Mouse (Mus musculus): Measurements from ENCODE around the gene Melk. TPM values are rescaled to one million over a fixed set of nuclear protein-coding genes. Genes with fewer than 3 reads are reported as not detected.

The Melk gene
- polyA plus RNA-seq, 1 experiment from 2014 or later = 52.6 TPM

- Histone ChIP-seq H3K4me2 (replicated peaks; ENCODE audit: low read depth, low read length) (no peak overlapping the region), H3K27me3 (ENCODE audit: control insufficient read depth, insufficient read depth, low read length) (no peaks in the 10 kb centered on the region), H3K9me3 (ENCODE audit: control insufficient read depth, low read length) (no peaks in the 10 kb centered on the region), H3K36me3 (ENCODE audit: control insufficient read depth, insufficient read depth, low read length) (no peaks in the 10 kb centered on the region), H3K27ac (ENCODE audit: low read depth, low read length) (no peak overlapping the region), H3K4me1 (ENCODE audit: control insufficient read depth, insufficient read depth, low read length) (no peaks in the 10 kb centered on the region), H3K4me3 (ENCODE audit: low read length) (no peak overlapping the region), H3K9ac (ENCODE audit: low read depth, low read length) (no peak overlapping the region)
- WGBS = 83% methylated on average over 34 of the region's 37 CpGs
- no peak for ATAC-seq (ENCODE audit: low FRiP score, low TSS enrichment)
Observed at GRCm38 (mm10) chr4:44392231-44393216, 91.8 kb downstream of the Melk start.

GRCm38 (mm10) chr4:44402607-44403006, 101.9 kb downstream of the Melk start:
- Histone ChIP-seq H3K4me3 (ENCODE audit: low read length) (no peak overlapping the region), H3K4me1 (ENCODE audit: control insufficient read depth, insufficient read depth, low read length) (no peaks in the 10 kb centered on the region), H3K9ac (ENCODE audit: low read depth, low read length) (no peak overlapping the region), H3K27ac (ENCODE audit: low read depth, low read length) (no peak overlapping the region), H3K4me2 (replicated peaks; ENCODE audit: low read depth, low read length) (no peak overlapping the region), H3K27me3 (ENCODE audit: control insufficient read depth, insufficient read depth, low read length) (no peaks in the 10 kb centered on the region), H3K9me3 (ENCODE audit: control insufficient read depth, low read length) (no peaks in the 10 kb centered on the region), H3K36me3 (ENCODE audit: control insufficient read depth, insufficient read depth, low read length) (no peaks in the 10 kb centered on the region)
- ATAC-seq (ENCODE audit: low FRiP score, low TSS enrichment) = no peak
- WGBS = 5% methylated on average over 5 of the region's 5 CpGs

- no peak for ATAC-seq (ENCODE audit: low FRiP score, low TSS enrichment)
- no peaks in the 10 kb centered on the region for H3K4me1 ChIP-seq (ENCODE audit: control insufficient read depth, insufficient read depth, low read length)
- no peak overlapping the region for H3K4me3 ChIP-seq (ENCODE audit: low read length)
- no peak overlapping the region for H3K9ac ChIP-seq (ENCODE audit: low read depth, low read length)
- no peak overlapping the region for H3K4me2 ChIP-seq (replicated peaks; ENCODE audit: low read depth, low read length)
- no peaks in the 10 kb centered on the region for H3K36me3 ChIP-seq (ENCODE audit: control insufficient read depth, insufficient read depth, low read length)
- no peaks in the 10 kb centered on the region for H3K9me3 ChIP-seq (ENCODE audit: control insufficient read depth, low read length)
- 76% methylated on average over 5 of the region's 5 CpGs for WGBS
- H3K27ac ChIP-seq (ENCODE audit: low read depth, low read length) = no peak overlapping the region
- no peaks in the 10 kb centered on the region for H3K27me3 ChIP-seq (ENCODE audit: control insufficient read depth, insufficient read depth, low read length)
Observed at GRCm38 (mm10) chr4:44404487-44404886, 103.8 kb downstream of the Melk start.

Other genes with a start within 250 kb of the Melk start
- gene Gne, start 216.7 kb upstream of the Melk start, polyA plus RNA-seq (2014; fragmentation: Nextera tagmentation; extraction: Ambion mirVana) = 14.4 and 23.2 TPM in 2 replicates
- gene Rnf38, start 67.1 kb upstream of the Melk start, polyA plus RNA-seq (2014; fragmentation: Nextera tagmentation; extraction: Ambion mirVana) = 25.8 and 41.0 TPM in 2 replicates

Data from kidney, embryonic 14.5 days (tissue).